Mouse (Mus musculus) thymus, adult 2 months (tissue): Measurements from ENCODE around the gene Btk. TPM values are rescaled to one million over a fixed set of nuclear protein-coding genes. Genes with fewer than 3 reads are reported as not detected.
A peak's percentile ranks its signal among the peaks of the same experiment; 100 is the strongest.

Source experiments
- DNase-seq: peaks from one replicate; pipeline ENCODE4 v3.0.0; 2021
- H3K27ac ChIP-seq: fragments of 200-500 bp; 2 replicates; pipeline ENCODE4 v1.5.1; 2012; ENCODE audit warnings: low read length, control low read depth; ENCODE audit not compliant: control insufficient read depth, insufficient read depth
- H3K27me3 ChIP-seq: fragments of 200-500 bp; 2 replicates; pipeline ENCODE4 v1.6.1; 2012; ENCODE audit warnings: mild to moderate bottlenecking, low read length, moderate library complexity, mixed read lengths; ENCODE audit not compliant: control insufficient read depth, insufficient read depth
- H3K36me3 ChIP-seq: fragments of 200-500 bp; 2 replicates; pipeline ENCODE4 v1.6.1; 2012; ENCODE audit warnings: mild to moderate bottlenecking, low read length, moderate library complexity; ENCODE audit not compliant: control insufficient read depth, insufficient read depth
- H3K4me1 ChIP-seq: fragments of 200-500 bp; replicated peaks from 2 replicates; pipeline ENCODE4 v1.6.1; 2012; ENCODE audit warnings: low read length; ENCODE audit not compliant: control insufficient read depth, insufficient read depth
- H3K4me3 ChIP-seq: fragments of 200-500 bp; 2 replicates; pipeline ENCODE4 v1.5.1; 2012; ENCODE audit warnings: mild to moderate bottlenecking, low read length, control low read depth, moderate library complexity; ENCODE audit not compliant: control insufficient read depth, insufficient read depth
- CTCF ChIP-seq: fragments of 200-500 bp; IDR thresholded peaks from 2 replicates; pipeline ENCODE4 v1.5.1; 2012; ENCODE audit warnings: mild to moderate bottlenecking, control low read depth, low read length, moderate library complexity, borderline replicate concordance; ENCODE audit not compliant: control insufficient read depth, poor library complexity, insufficient read depth; ENCODE audit errors: extremely low read depth
- POLR2A ChIP-seq: fragments of 200-500 bp; IDR thresholded peaks from 2 replicates; pipeline ENCODE4 v1.6.1; 2012; ENCODE audit warnings: mild to moderate bottlenecking, low read length, control low read depth, moderate library complexity; ENCODE audit not compliant: control insufficient read depth, poor library complexity, insufficient read depth; ENCODE audit errors: extremely low read depth
- WGBS: fragments of 180-500 bp; shearing (Covaris S2); methylation state at CpG from one replicate; pipeline ENCODE4 v1.1.7; 2018; 5-methylcytosine and 5-hydroxymethylcytosine counted together
- polyA plus RNA-seq: library from polyadenylated mRNA; depleted of rRNA; stranded (reverse); fragments of >200 nt; gene quantifications from 2 replicates; pipeline ENCODE4 v1.2.3, GENCODE M21; 2012

Btk gene
- polyA plus RNA-seq, 1 experiment, result 1.5 TPM

DNA sequence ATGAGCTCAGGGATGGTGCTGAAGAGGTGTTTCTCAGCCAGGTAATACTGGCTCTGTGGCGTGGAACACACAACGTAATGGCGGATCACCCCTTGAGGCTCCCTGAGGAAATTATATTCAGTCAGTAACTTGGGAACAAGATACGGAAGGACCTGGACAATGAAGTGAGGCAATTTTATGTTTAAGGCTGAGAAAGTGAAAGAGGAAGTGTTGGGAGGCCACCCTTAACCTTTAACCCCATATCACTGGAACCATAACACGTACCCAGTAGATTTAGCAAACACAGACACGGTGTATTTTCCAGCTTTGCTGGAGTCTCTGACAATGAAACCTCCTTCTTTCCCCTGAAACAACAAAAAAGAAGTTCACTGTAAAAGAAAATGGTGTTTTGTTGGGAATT lies 28.9 kb downstream of the Btk start:
- Histone ChIP-seq H3K36me3 (no peaks in the 10 kb centered on the region), H3K4me3 (no peak overlapping the region), H3K27me3 (no peaks in the 10 kb centered on the region), H3K4me1 (no peaks in the 10 kb centered on the region), H3K27ac (no peak overlapping the region)
- TF ChIP-seq CTCF (no peak), POLR2A (no peak)
- DNase-seq, result no peak
- 79% methylated on average over 6 of the region's 6 CpGs for WGBS

DNA sequence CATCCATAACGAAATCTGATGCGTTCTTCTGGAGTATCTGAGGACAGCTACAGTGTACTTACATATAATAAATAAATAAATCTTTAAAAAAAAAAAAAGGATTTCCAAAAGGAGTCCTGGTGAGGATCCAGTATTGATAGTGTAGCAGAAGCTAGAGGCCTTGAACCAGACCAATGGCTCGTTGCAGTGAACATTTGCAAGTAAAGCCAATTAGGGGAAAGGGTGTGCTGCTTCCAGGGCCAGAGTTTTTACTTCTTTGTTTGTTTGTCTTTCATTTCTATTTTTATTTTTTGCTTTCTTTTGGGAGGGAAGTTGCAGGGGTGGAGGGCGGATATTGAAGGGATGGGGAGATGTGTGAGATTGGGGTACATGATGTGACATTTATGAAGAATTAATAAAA lies 30.0 kb downstream of the Btk start:
- Histone ChIP-seq H3K27ac (no peak overlapping the region), H3K4me1 (no peaks in the 10 kb centered on the region), H3K4me3 (no peak overlapping the region), H3K27me3 (no peaks in the 10 kb centered on the region), H3K36me3 (no peaks in the 10 kb centered on the region)
- no peak for DNase-seq
- TF ChIP-seq CTCF (no peak), POLR2A (no peak)
- WGBS, result 96% methylated on average over 4 of the region's 4 CpGs

DNA sequence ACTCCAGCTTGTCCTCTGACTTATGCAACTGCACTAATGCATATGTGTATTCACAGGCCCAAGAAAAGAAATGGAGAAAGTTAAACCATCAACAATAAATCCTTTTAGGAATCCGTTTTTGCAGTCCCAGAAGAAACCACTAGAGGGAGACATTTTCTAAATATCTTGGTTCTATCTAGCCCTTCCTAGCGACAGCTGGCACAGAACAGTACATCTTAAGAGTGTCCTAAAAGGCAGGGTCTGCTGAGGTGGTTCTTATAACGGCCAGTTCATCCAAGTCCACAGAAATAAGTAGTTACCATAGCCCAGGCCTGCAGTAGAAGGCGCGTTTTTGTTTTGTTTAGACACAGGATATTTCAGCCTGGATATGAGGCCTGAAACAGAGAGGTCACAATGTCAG lies 32.5 kb downstream of the Btk start:
- Histone ChIP-seq H3K27me3 (no peaks in the 10 kb centered on the region), H3K27ac (no peak overlapping the region), H3K4me1 (no peaks in the 10 kb centered on the region), H3K36me3 (no peaks in the 10 kb centered on the region), H3K4me3 (no peak overlapping the region)
- DNase-seq, result peak; percentile 11
- no peak for TF ChIP-seq POLR2A
- no peak for TF ChIP-seq CTCF
- 33% methylated on average over 5 of the region's 5 CpGs for WGBS

DNA sequence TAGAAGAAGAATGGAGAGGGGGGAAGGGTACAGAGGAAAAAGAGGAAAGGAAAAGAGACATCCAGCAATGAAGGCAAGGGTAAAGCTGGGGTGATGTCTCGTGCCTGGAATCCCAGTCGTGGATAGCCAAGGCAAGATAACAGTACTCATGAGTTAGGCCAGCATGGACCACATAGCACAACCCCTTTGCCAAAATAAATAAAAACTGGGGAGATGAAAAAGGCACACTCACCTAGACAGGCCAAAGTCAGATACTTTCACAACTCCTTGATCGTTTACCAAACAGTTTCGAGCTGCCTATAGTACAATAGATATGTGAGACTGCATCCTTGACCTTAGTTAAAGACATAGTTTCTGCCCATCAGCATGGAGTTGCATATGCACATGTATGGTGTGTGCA lies 36.0 kb downstream of the Btk start:
- no peak for DNase-seq
- H3K27ac ChIP-seq, result no peak overlapping the region
- WGBS, result 94% methylated on average over 4 of the region's 4 CpGs
- no peak overlapping the region for H3K4me3 ChIP-seq
- TF ChIP-seq CTCF (no peak), POLR2A (no peak)
- no peaks in the 10 kb centered on the region for H3K36me3 ChIP-seq
- no peaks in the 10 kb centered on the region for H3K4me1 ChIP-seq
- H3K27me3 ChIP-seq, result no peaks in the 10 kb centered on the region

DNA sequence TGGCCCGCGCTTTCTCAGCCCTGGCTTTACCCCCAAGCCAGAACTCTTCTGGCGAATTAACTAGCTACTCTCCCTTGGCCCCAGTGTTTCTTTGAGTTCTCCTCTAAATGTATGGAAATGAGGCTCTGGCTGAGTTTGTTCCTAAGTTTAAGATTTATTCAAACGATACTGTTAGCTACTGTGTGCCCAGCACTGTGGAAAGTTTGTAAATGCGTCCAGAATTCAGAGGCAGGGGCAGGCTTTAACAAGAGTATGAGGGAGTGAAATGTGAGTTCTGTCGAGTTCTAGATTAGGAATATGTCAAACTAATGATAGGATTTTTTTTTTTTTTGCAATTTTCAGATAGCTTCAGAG lies 41.4 kb downstream of the Btk start:
- no peaks in the 10 kb centered on the region for H3K27me3 ChIP-seq
- peaks cover 2% of the 10 kb centered on the region for H3K4me1 ChIP-seq
- no peaks in the 10 kb centered on the region for H3K36me3 ChIP-seq
- TF ChIP-seq POLR2A (no peak), CTCF (no peak)
- H3K27ac ChIP-seq, result no peak overlapping the region
- 7% methylated on average over 6 of the region's 6 CpGs for WGBS
- no peak for DNase-seq
- peak overlapping the region; percentile 98 for H3K4me3 ChIP-seq

DNA sequence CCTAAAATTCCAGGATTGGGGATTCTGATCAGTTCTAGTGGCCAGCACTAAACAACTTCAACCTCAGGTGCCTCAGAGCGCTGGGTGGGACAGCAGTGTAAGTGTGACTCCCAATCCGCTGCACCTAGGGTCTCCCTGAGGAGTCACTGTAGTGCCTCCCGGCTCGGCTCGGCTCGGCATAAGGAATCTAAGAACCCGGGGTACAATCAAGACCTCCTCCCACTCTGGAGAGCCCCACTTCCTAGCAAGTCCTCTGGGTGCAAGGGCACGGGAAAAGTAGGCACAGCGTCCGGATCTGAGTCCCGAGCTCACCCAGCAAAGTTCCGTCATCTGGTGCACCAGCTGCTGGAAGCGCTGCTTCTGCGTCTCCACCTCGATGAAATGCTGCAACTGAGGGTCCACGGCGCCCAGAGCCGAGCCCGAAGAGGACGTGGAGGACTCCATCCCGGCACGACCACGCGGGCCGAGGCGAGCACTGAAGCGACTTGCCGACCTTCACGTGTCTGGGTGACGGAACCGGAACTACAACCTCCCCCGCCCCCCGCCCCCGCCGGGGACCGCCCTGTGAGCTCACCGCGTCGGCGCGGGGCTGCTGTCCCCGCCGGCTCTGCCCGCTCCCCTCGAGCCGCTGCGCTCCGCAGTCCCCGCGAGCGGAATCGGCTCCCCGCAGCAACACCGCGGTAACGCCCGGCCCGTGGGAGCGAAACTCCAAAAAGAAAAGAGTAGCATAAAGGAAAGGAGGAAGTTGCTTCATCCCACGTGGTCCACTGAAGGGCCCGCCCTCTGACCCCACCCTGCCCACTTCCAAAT lies 42.0 kb downstream of the Btk start, which contains the start of gene Timm8a1:
Timm8a1 (minus strand) TSS at position 721 of the 810 bp plus-strand sequence.
- no peaks in the 10 kb centered on the region for H3K36me3 ChIP-seq
- WGBS, result under 1% methylated on average over 42 of the region's 61 CpGs
- peak within 1 kb of the TSS; percentile 98 for H3K4me3 ChIP-seq
- H3K27ac ChIP-seq, result peak within 1 kb of the TSS; percentile 77; the same call in 1 of the 2 replicates
- peaks cover 2% of the 10 kb centered on the region for H3K4me1 ChIP-seq
- TF ChIP-seq CTCF (no peak), POLR2A (no peak)
- H3K27me3 ChIP-seq, result no peaks in the 10 kb centered on the region
- DNase-seq, result peak; percentile 42
